Mouse (Mus musculus): ENCODE measurements around the gene Rnf217.

GRCm38 (mm10) chr10:31551362-31551761 is 57.6 kb downstream of the Rnf217 start:
- TF ChIP-seq CTCF (IDR thresholded peaks at IDR 0.05; ENCODE audit: insufficient read depth, low read length) (no peak), POLR2A (IDR thresholded peaks at IDR 0.05; ENCODE audit: borderline replicate concordance, extremely low read depth, low read depth, low read length) (no peak)
